Mouse (Mus musculus) 416B (cell line): ENCODE results near the gene Ccdc153.

Experiments
- DNase-seq: peaks from one replicate; pipeline ENCODE4 v3.0.0; 2011; ENCODE audit warnings: low read depth

Ccdc153 gene

DNA sequence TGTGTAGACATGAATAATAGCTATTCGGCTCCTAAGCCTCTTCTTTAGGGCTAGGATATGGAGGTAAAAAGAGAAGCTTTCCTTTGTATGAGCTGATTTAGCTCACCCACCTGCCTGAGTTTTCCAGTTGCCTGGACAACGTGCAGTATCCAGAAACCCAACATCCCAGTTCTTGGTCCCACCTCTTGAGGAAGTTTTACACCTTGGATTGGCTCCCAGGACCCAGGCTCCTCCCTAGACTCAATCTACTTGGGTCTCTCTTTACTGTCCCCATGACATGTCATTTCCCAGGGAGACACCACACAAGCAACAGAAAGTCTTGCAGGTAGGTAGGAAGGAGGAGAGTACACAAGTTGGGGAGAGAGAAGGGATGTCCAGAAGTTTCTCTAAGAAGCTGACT lies at the start of gene Ccdc153:
Gene Ccdc153 (plus strand): TSS at position 278 of the 400 bp plus-strand sequence.
- DNase-seq, result no peak

DNA sequence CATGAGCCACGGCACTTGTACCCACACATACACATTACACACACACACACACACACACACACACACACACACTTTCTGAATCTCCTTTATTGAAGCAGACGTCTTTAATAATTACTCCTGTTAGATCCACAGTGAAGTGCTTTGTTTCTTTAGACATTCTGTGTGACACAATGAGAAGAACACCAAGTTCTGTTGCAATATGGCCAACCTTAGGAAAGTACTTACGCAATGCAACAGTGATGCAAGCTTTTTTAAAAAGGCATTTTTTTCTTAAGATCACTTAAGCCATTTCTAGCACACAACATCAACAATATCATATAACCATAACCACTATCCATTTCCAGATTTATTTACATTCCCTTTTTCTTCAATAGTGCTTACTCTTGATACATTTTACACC lies 49.3 kb upstream of the Ccdc153 start:
- peak; percentile 89 for DNase-seq

DNA sequence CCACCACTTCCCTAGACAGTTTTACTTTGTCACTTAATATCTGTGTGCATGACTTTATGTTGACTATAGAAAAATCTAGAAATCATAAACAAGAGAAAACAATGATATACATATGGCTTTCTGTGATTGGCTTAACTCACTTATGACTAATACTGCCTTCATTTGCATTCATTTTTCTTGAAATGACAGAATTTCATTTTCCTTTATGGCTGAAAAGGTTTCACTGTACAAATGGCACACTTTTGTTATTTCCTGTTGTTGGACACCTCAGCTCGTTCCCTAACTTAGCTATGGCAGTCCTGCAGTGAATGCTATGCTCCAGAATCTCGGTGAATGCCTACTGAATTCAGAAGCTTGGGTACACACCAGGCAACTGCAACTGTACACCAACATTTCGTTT lies 48.2 kb upstream of the Ccdc153 start:
- no peak for DNase-seq

DNA sequence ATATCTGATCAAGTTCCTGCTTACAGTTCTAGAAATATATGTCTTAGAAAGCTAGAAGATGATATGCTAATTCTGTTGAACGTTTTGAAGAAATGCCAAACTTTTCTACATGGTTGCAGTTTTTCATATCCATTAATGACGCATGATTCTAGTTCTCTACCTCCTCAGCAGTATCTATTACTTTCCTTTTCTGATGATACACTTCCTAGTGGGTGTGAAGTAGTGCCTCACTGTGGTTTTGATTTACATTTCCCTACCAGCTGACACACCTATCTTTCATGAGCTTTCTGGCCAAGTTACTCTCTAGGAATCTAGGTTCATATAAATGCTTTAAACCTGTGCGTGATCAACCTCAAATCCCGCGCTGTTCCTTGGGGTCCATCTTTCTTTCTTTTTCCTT lies 47.7 kb upstream of the Ccdc153 start:
- peak; percentile 42 for DNase-seq

GRCm38 (mm10) chr9:44194000-44194399 lies 46.5 kb upstream of the Ccdc153 start:
- DNase-seq, result peak; percentile 83

- no peak for DNase-seq
These were observed 44.1 kb upstream of the Ccdc153 start for GRCm38 (mm10) chr9:44196354-44196753.

DNA sequence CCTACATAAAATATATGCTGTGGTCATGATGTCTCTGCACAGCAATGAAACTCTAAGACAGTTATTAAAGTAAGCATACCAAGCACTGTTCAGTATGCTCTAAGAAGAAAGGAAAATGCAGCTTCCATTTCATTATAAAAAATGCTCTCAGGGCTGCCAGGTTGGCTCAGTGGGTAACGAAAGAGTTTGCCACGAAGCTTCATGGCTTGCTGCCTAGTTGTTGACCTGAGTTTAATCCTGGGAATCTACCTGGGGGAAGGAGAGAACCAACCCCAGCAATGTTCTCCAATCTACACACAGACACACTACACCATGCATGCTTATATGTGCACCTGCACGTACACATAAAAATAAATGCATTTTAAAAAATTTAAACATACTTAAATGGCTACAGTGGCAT lies 41.3 kb upstream of the Ccdc153 start:
- DNase-seq, result no peak

- no peak for DNase-seq
These were observed 40.9 kb upstream of the Ccdc153 start for GRCm38 (mm10) chr9:44199580-44199979.

- no peak for DNase-seq
These were observed 40.0 kb upstream of the Ccdc153 start for GRCm38 (mm10) chr9:44200458-44200857.

GRCm38 (mm10) chr9:44207840-44208239 lies 32.6 kb upstream of the Ccdc153 start:
- no peak for DNase-seq

DNA sequence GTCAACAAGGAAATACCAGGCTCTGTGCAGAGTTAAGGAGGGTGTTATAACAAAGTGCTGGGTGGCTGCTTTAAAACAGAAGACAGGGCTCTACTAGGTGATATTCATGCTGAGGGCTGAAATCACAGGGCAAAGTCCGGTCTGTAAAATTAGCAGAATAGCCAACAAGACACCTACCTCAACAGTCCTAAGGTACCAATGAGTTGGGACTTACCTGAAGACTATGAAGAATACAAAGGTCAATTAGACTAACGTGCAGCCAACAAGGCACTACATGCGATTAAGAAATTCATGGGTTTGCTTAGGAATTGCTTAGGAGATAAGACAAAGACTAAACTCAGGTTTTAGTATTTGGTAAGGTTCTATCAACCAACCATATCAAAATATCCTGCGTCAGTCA lies 31.1 kb upstream of the Ccdc153 start:
- DNase-seq, result no peak

DNA sequence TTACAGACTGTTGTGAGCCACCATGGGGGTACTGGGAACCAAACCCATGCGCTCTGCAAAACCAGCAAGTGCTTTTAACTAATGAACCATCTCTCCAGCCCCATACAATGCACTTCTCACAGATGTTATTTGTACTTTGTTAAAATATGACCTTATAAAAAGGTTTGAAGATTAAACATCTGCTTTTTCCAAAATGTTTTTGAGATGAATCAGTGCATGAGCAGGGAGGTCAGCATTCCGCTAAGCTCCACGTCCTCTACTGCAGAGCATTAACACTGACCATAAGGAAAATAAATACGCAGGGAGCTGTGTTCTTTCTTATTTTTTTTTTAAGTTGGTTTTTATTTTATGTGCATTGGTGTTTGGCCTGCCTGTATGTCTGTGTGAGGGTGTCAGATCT lies 28.1 kb upstream of the Ccdc153 start:
- DNase-seq, result no peak

DNA sequence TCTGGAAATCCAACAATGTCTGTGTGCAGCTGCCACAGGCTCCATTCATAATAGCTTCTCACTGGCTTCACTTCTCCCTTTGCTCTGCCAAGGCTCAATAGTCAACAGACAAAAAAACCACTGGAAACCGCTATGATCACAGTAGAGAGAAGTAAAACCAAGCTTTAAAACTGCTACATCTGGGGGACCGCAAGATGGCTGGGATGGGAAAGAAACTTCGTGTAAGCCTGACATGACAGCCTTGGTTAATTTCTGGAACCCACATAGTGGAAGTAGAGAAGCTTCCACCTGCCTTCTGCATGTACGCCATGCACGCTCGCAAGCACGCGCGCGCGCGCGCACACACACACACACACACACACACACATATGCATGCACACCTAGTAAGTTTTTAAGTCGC lies 26.9 kb upstream of the Ccdc153 start:
- no peak for DNase-seq

GRCm38 (mm10) chr9:44225993-44226392 lies 14.5 kb upstream of the Ccdc153 start:
- no peak for DNase-seq

GRCm38 (mm10) chr9:44231609-44232008 lies 8.9 kb upstream of the Ccdc153 start:
- peak; percentile 31 for DNase-seq

DNA sequence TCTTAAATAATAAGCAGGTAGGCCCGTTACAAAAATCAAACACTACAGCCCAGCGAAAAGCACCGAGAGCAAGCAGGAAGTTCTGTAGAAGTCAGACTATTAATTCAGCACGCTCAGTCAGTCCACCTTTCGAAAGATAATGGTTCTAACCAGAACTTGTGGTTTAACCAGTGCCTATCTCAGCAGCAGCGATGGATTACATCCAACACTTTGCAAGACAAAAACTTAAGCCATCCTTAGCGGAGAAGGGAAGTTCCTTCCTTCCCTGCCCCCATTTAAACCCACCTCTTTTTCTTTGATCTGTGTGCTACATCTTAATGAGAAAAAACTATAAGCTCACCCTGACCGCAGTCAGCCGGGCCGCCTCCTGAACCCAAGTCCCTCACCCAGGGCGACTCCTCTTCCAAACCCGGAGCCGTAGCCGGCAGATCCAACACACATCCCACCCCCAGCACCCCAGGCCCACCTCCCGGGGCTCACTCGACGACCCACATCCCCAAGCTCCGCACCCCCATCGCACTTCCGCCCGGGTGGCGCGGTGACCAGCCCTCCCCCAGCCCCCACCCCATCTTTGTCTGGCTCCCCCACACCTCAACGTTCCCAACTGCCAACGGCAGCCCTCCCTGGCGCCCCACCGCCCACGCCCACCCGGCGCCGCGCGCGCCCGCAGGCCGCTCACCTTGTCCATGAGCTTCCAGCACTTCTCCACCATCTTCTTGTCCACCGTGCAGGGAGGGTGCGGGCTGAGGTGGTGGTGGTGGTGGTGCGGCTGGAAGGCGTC lies 7.3 kb upstream of the Ccdc153 start:
- peak; percentile 80 for DNase-seq

DNA sequence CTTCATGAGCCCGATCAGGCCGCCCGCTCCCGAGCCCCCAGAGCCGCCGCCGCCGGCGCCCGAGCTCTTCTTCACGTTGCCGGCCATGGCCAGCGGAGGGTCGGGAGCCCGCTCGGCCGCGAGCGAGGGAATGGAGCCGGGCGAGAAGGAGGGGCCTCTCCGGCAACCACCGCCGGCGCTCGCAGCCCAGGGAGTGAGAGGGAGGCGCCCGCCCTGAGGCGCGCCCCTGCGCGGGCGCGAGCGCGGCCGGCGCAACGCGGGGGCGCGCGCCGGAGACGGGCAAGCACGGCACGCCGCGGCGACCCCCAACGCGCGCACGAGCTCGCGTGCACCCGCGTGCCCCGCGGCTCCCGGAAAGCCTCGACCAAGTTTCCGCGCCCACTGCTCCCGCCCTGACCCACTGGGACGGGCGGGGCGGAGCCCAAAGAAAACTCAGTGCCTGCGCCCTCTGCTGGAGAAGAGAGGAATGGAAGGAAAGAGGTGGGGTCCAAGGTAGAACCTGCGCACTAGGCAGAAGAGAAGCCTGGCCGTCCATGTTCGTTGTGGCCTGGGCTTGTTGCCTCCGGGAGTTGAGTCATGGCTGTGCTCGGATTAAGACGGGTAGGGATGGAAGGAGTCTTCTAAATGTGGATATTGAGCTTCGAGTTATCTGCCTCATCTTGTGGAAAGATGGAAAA lies 6.5 kb upstream of the Ccdc153 start, which contains the start of gene Cbl:
Gene Cbl (minus strand): TSS at position 248 of the 677 bp plus-strand sequence.
- peak; percentile 97 for DNase-seq

- DNase-seq, result peak; percentile 89
These were observed 5.7 kb upstream of the Ccdc153 start for GRCm38 (mm10) chr9:44234479-44235427.

DNA sequence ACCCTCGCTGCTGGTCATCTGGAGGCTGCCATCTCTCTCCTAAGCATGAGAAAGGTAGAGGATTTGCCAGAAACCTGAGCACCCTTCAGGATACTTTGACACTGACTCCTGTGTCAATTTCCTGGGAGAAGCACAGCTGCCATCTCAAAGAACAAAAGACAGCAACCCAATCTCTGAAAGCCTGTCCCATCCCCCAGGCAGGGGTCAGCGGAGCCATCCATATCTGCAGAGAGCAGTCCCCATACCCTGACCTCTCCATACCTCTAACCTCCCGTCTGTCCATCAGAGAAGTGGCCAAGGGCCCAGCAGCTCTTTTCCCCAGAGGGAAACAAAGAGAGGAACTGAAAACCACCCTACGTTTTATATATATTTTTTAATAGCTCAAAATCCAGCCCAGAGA lies 3.9 kb upstream of the Ccdc153 start:
- no peak for DNase-seq

GRCm38 (mm10) chr9:44237128-44237527 lies 3.3 kb upstream of the Ccdc153 start:
- DNase-seq, result no peak

DNA sequence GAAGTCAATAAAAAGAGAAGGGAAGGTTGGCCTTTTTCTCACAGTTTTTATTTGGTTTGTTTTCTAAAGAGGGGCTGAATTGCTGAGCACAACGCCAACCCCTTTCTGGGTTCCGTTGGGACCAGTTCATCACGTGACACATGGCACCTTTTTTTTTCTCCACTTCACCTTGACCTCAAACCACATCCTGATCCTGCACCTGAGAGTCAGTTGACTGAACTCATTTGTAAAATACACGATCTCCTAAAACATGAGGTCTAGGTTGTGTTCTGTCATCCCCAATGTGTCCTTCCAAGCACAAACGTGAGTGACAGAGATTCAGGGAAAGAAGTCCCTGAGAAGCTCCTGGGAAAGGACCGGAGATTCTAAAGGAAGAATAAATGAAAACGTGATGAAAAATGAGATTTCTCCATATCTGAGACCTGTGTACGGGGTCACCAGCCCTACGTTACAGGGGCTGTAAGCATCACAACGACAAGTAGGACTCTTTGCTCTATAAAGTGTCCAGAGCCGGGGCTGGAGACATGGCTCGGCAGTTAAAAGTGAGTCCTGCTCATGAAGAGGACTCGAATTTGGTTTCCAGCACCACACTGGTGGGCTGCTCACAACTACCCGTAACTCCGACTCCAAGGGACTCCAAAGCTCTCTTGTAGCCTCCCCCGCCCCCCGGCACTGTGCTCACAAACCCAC lies 1.8 kb upstream of the Ccdc153 start:
- no peak for DNase-seq

- DNase-seq, result peak; percentile 72
These were observed 1.0 kb upstream of the Ccdc153 start for GRCm38 (mm10) chr9:44239447-44239846.
